Mouse (Mus musculus) kidney, embryonic 16.5 days (tissue): ENCODE measurements at regions not wholly inside any gene's neighbourhood (a gene's known extent, or its start where the extent isn't known, plus 50 kb on each side); places are given as distances from the start of the nearest gene placed in this dataset. TPM values are rescaled to one million over a fixed set of nuclear protein-coding genes. Genes with fewer than 3 reads are reported as not detected.
A peak's percentile ranks its signal among the peaks of the same experiment; 100 is the strongest.

Source experiments
- ATAC-seq: fragments of 200-750 bp; cut with Nextera tagmentation; 2 replicates; pipeline ENCODE4 v1.8.0; 2017; ENCODE audit warnings: moderate TSS enrichment; ENCODE audit not compliant: low FRiP score, low TSS enrichment
- H3K27ac ChIP-seq: fragments of 300-500 bp; sonication (generic); 2 replicates; pipeline ENCODE4 v1.5.1; 2014; ENCODE audit warnings: low read length
- H3K27me3 ChIP-seq: fragments of 300-500 bp; sonication (generic); 2 replicates; pipeline ENCODE4 v1.6.1; 2014; ENCODE audit warnings: low read length, control low read depth, mixed read lengths; ENCODE audit not compliant: insufficient read depth
- H3K36me3 ChIP-seq: fragments of 300-500 bp; sonication (generic); 2 replicates; pipeline ENCODE4 v1.6.1; 2014; ENCODE audit warnings: low read length, control low read depth, mixed read lengths; ENCODE audit not compliant: insufficient read depth
- H3K4me1 ChIP-seq: fragments of 300-500 bp; sonication (generic); 2 replicates; pipeline ENCODE4 v1.6.1; 2014; ENCODE audit warnings: low read length, control low read depth, mixed read lengths; ENCODE audit not compliant: insufficient read depth
- H3K4me2 ChIP-seq: fragments of 300-500 bp; sonication (generic); replicated peaks from 2 replicates; pipeline ENCODE4 v1.6.1; 2014; ENCODE audit warnings: low read depth, low read length
- H3K4me3 ChIP-seq: fragments of 300-500 bp; sonication (generic); 2 replicates; pipeline ENCODE4 v1.5.1; 2014; ENCODE audit warnings: mild to moderate bottlenecking, low read length
- H3K9ac ChIP-seq: fragments of 300-500 bp; sonication (generic); replicated peaks from 2 replicates; pipeline ENCODE4 v1.6.1; 2014; ENCODE audit warnings: low read length
- H3K9me3 ChIP-seq: fragments of 300-500 bp; sonication (generic); 2 replicates; pipeline ENCODE4 v1.6.1; 2016; ENCODE audit warnings: low read length, control low read depth
- WGBS: fragments of 180-500 bp; shearing (Covaris S2); extraction: QIAGEN DNeasy Blood & Tissue Kit; methylation state at CpG from one replicate; pipeline ENCODE4 v1.1.7; 2014; 5-methylcytosine and 5-hydroxymethylcytosine counted together
- microRNA counts: library from miRNA; unstranded; fragments of <30 nt; microRNA quantifications from one replicate; lab custom pipeline; 2016
- microRNA-seq: library from miRNA; unstranded; fragments of <30 nt; microRNA quantifications from one replicate; pipeline ENCODE4, GENCODE M21; 2016

DNA sequence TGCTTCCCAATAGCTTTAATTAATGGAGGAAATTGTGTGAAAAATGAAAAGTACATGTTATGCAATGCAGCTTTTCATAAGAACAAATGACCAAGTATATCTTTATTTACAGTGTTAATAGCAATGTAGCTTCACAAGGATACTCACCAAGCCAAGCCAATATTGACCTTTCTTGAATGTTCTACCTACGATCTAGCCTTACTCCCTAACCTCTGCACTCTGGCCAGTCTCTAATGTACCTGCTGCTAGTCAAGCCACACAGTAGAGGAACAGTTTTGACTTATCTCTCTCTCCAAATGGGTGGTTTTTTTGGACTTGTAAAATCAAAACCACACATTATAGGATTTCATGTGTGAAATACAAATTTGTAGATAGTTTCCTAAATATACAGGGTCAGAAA is 70.8 kb upstream of the Dpyd start:
- H3K27me3 ChIP-seq = no peaks in the 10 kb centered on the region
- no peaks in the 10 kb centered on the region for H3K36me3 ChIP-seq
- H3K4me2 ChIP-seq = no peak overlapping the region
- ATAC-seq = no peak
- no peak overlapping the region for H3K27ac ChIP-seq
- WGBS = 94% methylated on average over 1 of the region's 1 CpGs
- H3K4me1 ChIP-seq = no peaks in the 10 kb centered on the region
- no peaks in the 10 kb centered on the region for H3K9me3 ChIP-seq
- H3K9ac ChIP-seq = no peak overlapping the region
- no peak overlapping the region for H3K4me3 ChIP-seq

DNA sequence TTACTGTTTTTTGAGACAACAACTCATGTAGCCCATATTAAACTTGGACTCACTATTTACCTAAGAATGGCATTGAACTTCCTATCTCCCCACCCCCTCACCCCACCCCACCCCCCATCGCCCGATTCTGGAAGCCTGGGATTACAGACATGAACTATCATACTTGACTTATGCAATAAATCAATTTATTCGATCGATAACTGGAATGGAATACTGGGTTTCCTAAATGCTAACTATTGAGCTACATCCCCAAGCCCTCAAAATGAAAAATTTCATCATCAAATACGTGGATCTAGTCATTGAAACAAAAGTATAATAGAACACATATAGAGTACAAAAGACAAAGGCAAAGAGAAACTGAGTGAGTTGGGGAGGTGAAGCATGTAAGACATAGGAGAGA is 70.1 kb upstream of the Dpyd start:
- ATAC-seq = no peak
- H3K27me3 ChIP-seq = no peaks in the 10 kb centered on the region
- 90% methylated on average over 5 of the region's 5 CpGs for WGBS

DNA sequence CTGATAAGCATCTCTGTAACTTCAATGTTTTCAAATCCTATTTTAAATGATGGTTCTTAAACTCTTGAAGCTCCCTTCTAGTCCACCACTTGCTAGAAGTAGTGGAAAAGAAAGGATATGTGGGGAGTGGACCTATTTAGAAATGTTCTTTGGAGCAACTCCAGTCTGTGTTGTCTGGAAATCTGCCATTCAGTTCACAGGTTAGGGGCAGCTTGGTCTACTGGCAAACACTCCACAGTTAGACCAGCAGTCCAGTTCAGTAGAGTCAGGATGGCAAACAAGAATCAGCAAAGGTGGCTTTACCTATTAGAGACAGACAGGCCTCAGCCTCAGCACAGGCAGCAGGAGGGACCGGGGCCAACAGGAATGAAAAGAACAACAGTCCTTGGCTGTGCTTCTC is 67.3 kb upstream of the Dpyd start:
- Histone ChIP-seq H3K4me2 (no peak overlapping the region), H3K9me3 (no peaks in the 10 kb centered on the region), H3K9ac (no peak overlapping the region), H3K4me1 (no peaks in the 10 kb centered on the region), H3K4me3 (no peak overlapping the region), H3K27ac (no peak overlapping the region), H3K27me3 (no peaks in the 10 kb centered on the region), H3K36me3 (no peaks in the 10 kb centered on the region)
- ATAC-seq = no peak
- WGBS = 86% methylated on average over 1 of the region's 1 CpGs

More for the DNA sequence above, 70.1 kb upstream of the Dpyd start:
- H3K9ac ChIP-seq = no peak overlapping the region
- H3K4me2 ChIP-seq = no peak overlapping the region
- H3K36me3 ChIP-seq = no peaks in the 10 kb centered on the region
- H3K27ac ChIP-seq = no peak overlapping the region
- H3K4me1 ChIP-seq = no peaks in the 10 kb centered on the region
- no peaks in the 10 kb centered on the region for H3K9me3 ChIP-seq
- no peak overlapping the region for H3K4me3 ChIP-seq

DNA sequence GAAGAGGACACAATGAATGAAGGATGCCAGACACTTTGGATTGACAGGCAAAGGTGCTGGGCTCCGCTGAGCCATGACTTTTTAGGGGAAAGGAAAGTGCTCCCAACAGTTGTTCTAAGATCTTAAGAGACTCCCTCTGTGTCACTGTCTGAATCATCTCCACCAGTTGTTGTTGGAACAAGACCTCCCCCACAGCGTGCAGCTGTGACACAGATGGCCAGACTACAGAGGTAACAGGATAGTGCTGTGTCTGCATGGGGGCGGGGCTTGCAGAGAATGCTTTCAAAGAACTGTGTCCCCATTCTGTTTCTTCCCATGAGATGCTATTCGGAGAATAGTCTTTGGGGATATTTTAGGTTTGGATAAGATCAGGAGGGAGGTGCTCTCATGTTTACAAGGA is 61.7 kb upstream of the Dpyd start:
- Histone ChIP-seq H3K27ac (no peak overlapping the region), H3K9ac (no peak overlapping the region), H3K4me1 (no peaks in the 10 kb centered on the region), H3K9me3 (no peaks in the 10 kb centered on the region), H3K27me3 (no peaks in the 10 kb centered on the region), H3K4me2 (no peak overlapping the region), H3K36me3 (no peaks in the 10 kb centered on the region), H3K4me3 (no peak overlapping the region)
- 11% methylated on average over 4 of the region's 4 CpGs for WGBS
- peak; percentile 96 for ATAC-seq

DNA sequence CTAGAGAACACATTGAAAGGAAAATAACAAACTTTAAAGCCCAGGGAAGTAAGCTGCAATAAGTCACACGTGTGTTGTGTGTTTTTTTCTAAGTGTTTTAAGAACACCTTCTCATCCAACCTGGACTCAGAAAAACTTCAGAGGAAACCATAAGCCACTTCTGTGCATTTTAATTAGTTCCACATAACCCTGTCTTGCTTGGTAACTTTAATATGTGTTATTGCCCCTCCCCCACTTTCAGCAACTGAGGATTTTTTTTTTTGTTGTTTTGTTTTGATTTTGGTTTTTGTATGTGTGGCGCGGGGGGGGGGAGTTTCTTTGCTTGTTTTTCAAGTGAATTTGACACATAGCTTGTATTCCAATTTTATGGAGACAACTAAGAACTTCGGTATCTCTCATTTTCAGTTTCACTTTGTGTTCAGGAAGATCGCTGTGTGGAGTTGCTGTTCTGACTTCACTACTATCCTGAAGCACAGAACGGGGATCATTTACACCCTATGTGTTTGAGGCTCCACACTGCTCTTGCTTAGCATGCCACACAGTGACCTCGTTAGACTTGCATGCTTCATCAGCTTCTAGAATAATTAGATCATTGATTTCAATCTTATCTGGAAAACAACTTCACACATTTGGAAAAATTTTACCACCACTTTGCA is 54.2 kb upstream of the Dpyd start:
- WGBS = 74% methylated on average over 7 of the region's 7 CpGs

DNA sequence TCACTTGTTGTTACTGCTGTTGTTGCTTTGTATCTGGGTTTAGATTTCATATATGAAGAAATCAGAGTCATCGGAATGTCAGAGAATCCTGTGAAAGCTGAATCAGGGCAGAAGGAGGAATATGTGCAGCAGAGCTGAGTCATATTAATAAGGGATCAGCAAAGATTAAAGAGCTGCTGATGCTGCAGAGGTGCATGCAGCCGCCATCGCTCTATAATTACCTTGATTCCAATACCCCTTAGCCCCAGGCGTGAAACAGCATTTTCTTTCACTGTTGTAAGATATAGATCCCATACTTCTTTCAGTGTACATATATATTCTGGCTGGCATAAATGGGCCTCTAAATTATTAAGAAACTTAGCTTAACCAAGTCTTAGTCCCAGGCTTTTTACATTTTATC is 51.1 kb upstream of the Dpyd start:
- Histone ChIP-seq H3K4me2 (no peak overlapping the region), H3K9me3 (no peaks in the 10 kb centered on the region), H3K4me1 (no peaks in the 10 kb centered on the region), H3K9ac (no peak overlapping the region), H3K27me3 (no peaks in the 10 kb centered on the region), H3K4me3 (no peak overlapping the region), H3K27ac (no peak overlapping the region), H3K36me3 (no peaks in the 10 kb centered on the region)
- no peak for ATAC-seq
- 88% methylated on average over 4 of the region's 4 CpGs for WGBS

More for the DNA sequence above, 54.2 kb upstream of the Dpyd start:
- H3K36me3 ChIP-seq = no peaks in the 10 kb centered on the region
- no peak overlapping the region for H3K4me2 ChIP-seq
- H3K27me3 ChIP-seq = no peaks in the 10 kb centered on the region
- H3K9me3 ChIP-seq = no peaks in the 10 kb centered on the region
- no peak overlapping the region for H3K4me3 ChIP-seq
- no peaks in the 10 kb centered on the region for H3K4me1 ChIP-seq
- no peak overlapping the region for H3K27ac ChIP-seq
- no peak for ATAC-seq
- H3K9ac ChIP-seq = no peak overlapping the region

DNA sequence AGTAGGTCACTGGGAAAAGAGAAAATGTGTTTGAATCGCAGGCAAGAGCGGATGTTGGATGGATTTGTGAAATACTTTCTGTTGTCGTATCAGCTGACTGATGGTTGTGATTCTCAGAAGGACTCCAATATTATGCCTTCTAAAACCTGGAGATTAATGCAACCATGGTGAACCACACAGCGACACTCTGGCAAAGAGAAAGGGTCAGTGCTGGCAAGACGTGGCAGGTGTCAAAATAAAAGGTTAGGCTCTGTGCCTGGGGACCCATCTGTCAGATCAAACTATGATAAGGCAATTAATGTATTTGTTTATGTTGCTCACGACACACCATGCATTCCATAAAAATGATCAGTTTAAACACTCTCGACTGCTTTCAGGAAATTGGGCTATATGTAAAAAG is 50.0 kb upstream of the Dpyd start:
- H3K9ac ChIP-seq = no peak overlapping the region
- no peaks in the 10 kb centered on the region for H3K4me1 ChIP-seq
- H3K4me3 ChIP-seq = no peak overlapping the region
- no peaks in the 10 kb centered on the region for H3K36me3 ChIP-seq
- WGBS = 43% methylated on average over 7 of the region's 7 CpGs
- ATAC-seq = no peak
- H3K4me2 ChIP-seq = no peak overlapping the region
- no peaks in the 10 kb centered on the region for H3K27me3 ChIP-seq
- no peak overlapping the region for H3K27ac ChIP-seq
- H3K9me3 ChIP-seq = no peaks in the 10 kb centered on the region

MicroRNAs encoded in the stretch of these regions (microRNA counts, 519-probe panel; counts per million panel counts)
- microRNA mmu-miR-137 (lab: Ali Mortazavi, UCI) = 2,499 counts per million, percentile 61 among the panel's probes with 10 or more counts

Small RNA genes lying in the stretch of these regions (microRNA-seq; reads per million reads assigned to microRNA genes)
- gene Gm24155 (not detected), gene Mir137 (104 reads per million, percentile 55 among the genes with 10 or more reads in this experiment)
